Mouse (Mus musculus): ENCODE measurements around the gene Hist1h2bj. TPM values are rescaled to one million over a fixed set of nuclear protein-coding genes. Genes with fewer than 3 reads are reported as not detected.
A peak's percentile ranks its signal among the peaks of the same experiment; 100 is the strongest.

Hist1h2bj gene
- 1 to 10 TPM; 2.4 to 2.7 TPM for total RNA-seq (2021)
- long read RNA-seq, experiment 1: 0 reads
- long read RNA-seq, experiment 2: 0 reads

DNA sequence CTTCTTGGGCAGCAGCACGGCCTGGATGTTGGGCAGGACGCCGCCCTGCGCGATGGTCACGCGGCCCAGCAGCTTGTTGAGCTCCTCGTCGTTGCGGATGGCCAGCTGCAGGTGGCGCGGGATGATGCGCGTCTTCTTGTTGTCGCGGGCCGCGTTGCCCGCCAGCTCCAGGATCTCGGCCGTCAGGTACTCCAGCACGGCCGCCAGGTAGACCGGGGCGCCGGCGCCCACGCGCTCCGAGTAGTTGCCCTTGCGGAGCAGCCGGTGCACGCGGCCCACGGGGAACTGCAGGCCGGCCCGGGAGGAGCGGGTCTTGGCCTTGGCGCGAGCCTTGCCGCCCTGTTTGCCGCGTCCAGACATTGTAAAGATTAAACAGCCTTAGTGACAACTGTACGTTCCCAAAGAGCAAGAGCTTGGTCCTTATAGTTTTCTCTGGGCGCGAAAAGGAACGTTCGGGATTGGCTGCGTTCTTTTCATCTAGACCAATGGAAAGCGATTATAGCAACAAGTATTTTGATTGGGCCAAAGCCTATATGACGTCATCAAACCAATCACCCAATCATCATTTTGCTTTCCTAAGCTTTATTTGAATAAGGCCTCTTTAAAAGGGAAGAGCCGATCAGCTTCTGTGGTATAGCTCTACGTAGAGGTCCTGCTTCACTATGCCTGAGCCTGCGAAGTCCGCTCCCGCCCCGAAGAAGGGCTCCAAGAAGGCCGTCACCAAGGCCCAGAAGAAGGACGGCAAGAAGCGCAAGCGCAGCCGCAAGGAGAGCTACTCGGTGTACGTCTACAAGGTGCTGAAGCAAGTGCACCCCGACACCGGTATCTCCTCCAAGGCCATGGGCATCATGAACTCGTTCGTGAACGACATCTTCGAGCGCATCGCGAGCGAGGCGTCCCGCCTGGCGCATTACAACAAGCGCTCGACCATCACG lies at the start of gene Hist1h2bj, which contains the start of gene Hist1h2ag:
Gene Hist1h2bj, plus strand, starts transcription at position 647 of the 935 bp plus-strand sequence.
Gene Hist1h2ag, minus strand, starts transcription at position 377 of the 935 bp plus-strand sequence.
- DNase-seq (ENCODE audit: low spot score): peak; percentile 94

DNA sequence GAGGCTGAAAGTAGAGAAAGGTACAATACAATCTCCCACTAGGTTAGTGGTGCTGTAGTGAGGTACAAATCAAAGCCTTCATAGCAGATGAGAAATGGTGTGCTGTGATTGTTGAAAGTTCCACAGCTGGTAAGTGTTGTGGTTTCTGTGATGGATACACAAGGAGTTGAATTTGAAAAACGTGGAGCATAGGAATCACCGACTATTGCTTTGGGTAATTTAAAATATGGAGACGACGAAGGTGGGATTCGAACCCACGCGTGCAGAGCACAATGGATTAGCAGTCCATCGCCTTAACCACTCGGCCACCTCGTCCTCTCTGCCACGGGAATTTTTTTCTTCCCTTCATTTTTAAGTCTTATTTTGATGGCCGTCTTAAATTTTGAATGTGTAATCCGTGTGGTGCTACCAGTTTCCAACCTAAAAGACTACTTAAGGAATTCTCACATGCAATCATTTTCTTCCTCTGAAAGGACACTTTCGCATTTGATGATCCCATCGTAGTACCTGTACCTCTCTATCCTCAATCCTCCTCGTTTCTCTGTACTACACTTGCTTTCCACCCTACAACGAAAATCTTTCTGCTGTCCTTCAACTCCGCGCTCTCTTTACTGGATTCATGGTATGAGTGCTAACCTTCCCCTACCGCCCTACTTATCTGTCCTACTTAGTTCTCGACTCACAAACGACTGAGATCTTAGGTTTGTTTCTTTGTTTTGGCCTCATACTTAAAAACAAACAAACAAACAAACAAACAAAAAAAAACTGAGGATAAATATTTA lies 48.9 kb upstream of the Hist1h2bj start:
- DNase-seq (ENCODE audit: low spot score): no peak

DNA sequence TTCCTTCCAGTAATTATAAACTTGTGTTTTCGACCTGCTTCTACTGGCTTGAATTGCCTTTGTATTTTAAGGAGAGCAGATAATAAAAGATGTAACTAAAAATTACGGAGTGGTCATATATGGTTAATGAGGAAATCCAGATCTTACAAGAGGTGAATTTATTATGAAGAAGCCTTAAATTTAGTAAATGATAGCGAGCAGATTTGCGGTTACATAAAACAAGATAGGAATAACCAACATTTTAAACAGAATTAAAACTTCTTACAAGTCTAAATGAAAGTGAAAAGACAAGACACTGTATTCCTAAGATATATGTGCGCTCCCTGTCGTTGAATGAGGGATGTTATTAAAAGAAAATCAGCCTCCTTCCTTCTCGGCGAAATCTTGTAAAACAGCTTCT lies 48.1 kb upstream of the Hist1h2bj start:
- no peak for DNase-seq (ENCODE audit: low spot score)

DNA sequence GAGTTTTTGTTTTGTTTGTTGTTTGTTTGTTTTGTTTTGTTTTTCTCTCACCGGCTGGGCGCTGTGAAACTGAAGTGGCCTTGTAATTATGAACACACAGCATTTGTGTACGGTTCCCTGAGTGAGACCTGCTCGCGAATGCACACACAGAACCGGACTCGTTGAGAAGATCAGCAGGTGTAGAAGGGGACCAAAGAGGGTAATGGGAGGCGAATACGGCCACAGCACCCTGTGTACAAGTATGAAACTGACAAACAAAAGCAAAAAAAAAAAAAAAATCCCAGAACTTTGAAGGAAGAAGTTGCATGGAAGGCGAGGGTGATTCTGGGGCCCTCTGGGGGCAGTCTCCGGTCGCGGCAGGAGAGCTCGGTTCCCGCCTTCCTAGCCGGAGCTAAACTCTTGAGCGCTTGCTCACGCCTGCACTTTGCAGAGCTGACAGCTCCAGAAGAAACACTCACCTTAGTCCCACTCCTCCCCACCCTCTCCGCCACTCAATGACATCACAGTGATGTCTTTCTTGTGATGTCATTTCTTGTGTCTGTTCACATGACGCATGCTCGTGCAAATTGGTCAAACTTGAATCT lies 47.6 kb upstream of the Hist1h2bj start:
- DNase-seq (ENCODE audit: low spot score): no peak

DNA sequence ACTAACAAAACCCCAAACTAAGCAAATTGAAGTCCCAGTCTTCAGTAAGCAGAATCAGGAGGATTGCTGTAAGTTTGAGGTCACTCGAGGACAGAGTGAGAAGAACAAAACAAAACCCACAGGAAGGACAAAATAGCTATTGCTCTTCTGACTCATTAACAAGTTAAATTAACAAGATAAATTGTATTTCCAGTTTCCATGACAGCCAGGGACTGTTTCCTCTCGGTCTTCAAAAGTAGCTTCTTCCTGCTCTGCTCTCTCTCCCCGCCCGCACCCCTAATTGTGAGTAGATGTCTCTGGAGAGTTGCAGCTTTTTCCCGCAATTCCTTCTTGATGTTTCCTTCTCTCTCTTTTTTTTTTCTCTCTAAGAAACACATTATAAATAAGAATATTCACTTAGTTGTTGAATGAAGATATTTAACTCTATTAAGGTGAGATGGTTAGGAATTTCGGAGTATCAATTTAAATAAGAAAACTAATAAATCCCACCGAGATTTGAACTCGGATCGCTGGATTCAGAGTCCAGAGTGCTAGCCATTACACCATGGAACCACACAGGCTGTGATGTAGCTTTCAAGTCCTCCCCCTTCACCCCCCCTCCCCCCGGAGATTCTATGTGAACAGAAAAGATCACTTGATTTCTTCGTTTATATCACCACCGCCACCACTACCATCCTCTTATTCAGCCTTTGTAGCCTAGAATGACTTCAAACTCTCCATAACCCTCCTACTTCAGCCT lies 46.7 kb upstream of the Hist1h2bj start:
- DNase-seq (ENCODE audit: low spot score): no peak

DNA sequence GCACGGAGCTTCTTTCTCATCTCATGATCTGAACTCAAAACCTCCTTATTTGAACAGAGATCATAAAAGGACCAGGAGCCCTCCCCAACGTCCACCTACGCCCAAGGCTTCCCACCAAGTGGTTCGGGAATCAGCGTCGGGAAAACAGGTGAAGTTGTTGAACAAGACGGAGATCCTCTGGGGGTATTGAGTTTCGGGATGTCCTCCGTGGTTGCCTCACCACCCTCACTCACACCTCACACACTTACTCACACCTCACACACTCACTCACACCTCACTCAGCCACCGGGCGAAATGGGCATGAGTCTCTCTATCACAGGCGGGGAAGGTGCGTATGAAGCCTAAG lies 46.2 kb upstream of the Hist1h2bj start:
- DNase-seq (ENCODE audit: low spot score): no peak

DNA sequence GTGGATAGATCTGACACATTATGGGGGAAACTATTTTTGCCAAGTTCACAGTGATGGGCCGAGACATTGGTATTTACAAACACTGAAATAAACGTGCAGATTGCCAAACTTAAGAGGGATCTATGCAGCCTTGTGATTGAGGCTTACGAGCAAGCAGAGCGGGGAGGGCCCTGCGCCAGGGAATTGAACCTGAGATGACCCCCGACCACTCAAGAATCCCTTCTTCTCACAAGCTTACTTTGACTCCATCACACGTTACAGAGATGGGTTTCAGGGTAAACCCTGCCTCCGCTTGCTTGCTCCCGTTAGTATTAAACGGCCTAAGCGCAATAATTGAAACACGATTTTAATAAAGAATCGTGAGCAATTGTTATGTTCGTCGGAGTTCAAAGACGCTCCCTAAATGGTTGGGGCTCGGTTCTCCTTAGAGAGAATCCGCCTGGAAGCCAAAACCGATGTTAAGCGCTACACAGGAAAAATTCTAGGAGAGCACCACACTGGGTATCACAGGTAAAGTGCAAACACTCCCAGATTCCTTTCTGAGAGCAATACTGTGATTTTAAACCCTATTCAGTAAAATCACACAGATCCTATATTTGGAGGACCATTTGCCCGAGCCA lies 45.7 kb upstream of the Hist1h2bj start:
- no peak for DNase-seq (ENCODE audit: low spot score)

DNA sequence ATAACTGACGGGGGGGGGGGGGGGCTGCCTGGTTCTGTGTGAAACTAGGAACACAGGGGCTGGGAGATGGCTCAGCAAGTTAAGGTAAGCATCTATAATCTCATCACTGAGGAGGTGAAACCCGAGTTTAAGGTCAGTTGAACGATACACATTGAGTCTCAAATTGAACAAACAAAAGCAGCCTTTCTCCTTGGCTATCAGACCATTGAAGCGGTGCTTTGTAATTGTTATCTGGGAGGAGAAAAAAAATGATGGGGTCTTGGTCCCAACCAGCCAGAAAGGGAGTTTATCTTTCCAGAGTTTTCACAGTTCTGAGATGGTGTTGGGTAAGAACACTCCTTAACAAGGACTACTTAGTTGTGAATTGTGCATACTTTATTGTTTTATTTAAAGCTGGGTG lies 45.2 kb upstream of the Hist1h2bj start:
- DNase-seq (ENCODE audit: low spot score): no peak

DNA sequence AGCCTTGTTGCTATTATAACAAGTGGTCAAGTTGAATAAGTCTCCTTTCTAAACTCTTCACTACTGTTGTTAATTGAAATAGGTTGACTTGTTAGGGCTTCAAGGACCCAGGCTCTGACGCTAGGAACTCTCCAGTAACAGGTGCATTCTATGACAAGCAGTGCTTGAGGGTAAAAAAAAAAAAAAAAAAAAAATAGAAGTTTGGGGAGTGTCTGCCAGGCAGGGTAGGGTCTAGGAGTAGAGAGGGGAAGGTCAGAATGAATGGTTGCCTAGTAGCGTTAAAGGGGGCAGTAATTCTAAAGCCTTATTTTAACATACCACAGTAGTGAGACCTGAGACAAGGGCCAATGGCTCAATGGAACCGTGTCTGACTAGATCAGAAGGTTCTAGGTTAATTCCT lies 44.6 kb upstream of the Hist1h2bj start:
- DNase-seq (ENCODE audit: low spot score): no peak

DNA sequence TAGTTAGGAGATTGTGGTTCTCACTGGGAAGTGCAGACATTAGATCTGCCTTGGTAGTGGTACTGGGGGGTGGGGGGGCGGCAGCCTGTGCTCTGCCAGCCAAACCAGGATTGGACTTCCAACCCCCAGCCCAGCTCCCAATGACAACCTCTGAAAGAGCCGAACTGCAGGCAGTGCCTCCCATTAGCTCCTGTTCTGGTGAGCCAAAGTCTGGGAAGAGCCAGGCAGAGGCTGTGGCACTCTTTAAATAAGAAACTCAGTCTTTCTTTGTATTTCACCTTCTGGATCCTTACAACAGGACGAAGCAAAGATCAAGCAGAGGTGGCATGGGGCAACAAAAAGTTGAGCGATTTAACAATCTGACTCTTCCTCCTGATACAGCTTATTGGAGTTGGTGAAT lies 43.9 kb upstream of the Hist1h2bj start:
- DNase-seq (ENCODE audit: low spot score): no peak

DNA sequence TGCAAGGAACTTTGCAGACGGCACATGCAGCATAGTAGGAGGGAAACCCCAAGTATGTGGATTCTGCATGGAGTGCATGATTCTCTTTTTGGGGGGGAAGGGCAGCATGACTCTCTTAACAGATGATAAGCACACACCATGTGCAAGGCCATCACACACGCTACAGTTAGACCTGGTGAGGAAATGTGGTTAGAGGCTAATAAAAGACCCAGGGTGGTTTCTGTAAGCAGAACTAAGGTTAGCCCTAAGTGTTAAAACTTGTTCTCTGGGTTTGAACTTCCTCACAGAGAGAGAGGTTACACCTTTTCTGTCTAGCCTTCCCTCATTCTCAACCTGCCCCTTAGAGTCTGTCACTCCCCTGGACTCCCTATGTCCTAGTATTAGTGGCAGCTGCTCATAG lies 41.7 kb upstream of the Hist1h2bj start:
- DNase-seq (ENCODE audit: low spot score): no peak

DNA sequence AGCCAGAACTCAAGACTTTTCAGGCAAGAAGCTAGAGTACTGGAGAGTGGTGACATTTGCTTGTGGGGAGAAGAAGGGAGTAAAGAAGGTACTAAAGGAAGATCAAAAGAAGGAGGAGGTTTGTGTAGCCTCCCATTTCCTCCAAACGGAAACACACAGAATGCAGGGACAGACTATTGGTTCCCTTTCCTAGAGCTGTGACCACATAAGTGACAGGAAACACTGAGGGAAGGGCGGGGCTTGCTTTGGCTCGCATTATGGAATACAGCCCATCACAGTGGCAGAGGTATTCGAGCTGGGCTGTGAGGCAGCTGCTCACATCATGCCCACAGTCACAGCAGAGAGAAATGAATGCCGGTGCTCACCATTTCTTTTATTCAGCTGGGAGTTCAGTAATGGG lies 41.2 kb upstream of the Hist1h2bj start:
- DNase-seq (ENCODE audit: low spot score): no peak

DNA sequence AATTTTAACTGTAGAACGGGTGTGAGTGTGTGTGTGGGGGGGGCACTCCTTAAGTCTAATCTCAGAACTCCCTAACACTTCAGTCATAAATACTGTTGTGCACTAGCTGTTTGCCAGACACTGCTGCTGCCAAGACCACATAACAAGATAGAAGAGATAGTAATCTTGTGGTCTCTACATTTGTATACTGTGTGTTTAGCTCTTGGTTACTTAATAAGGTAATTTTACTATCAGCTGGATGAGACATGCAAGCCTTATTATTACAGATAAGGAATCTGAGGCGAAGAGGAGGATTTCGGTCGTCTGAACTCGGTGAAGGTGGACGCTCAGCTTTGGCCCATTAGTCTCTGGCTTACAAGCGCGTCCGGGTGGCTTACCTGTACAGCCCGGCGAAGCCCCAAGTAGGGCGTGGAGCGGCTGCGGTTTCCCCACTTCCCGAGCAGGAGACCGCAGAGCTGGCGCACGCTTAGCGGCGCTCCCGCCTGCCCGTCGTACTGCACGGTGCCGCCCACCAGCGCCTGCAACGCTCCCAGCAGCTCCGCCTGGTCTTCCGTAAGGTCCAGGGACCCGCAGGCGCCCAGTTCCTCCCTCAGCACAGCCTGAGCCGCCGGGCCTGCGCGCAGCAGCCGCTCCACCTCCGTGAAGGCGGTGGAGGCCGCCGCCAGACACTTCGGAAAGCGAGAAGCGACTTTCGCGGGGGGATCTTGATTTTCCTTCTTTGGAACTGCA lies 37.2 kb upstream of the Hist1h2bj start:
- DNase-seq (ENCODE audit: low spot score): no peak

DNA sequence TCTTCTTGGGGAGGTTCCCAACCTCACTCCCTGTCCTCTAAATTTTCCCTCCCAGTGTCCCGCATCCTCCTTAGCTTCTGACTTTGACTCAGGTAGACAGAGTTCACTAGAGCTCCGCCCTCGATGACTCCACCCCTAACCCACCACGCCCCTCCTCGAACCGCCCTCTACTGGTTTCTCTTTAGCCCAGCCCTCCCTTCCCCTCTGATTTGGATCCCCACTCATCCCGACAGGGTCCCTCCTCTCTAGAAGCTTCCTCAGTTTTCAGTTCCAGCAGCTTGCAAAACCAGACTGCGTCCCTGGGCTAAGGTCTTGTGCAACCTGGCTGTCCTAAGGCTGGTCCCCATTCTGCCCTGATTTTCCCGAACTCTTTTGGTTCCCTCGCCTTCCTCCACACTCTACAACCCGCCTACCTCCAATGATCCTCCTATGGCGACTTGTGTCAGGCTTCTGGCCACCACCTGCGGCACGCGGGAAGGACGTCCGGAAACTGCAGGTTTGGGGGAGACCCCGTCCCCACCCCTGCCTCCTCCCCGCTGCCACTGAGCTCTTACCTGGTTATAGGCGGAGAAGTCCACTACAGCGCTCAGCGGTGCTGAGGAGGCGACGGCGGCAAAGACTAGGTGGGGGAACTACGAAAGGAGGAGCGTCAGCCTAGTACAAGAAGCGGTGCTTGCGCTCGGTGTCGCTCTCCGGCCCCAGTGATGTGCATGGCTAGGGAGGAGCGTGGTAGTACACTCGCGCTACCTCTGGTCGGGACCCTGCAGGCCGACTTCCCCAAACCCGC lies 36.5 kb upstream of the Hist1h2bj start:
- peak; percentile 42 for DNase-seq (ENCODE audit: low spot score)

DNA sequence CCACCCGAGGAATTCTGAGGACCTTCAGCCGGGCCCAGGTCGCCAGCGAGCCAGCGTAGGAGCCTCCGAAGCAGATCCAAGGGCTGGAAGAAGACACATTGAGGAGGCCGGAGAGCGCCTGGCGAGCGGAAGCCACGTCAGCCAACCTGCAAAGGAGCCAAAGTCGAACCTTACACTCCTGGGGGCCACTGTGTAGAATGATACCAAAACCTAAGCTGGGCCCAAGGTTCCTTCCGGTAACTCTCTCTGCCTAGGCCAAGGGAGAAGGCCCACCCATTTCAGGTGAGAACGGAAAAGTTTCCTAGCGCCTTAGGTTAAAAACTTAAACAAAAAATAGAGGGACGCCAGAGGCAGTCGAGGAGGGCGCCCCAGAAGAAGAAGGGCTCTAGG lies 35.9 kb upstream of the Hist1h2bj start:
- no peak for DNase-seq (ENCODE audit: low spot score)

DNA sequence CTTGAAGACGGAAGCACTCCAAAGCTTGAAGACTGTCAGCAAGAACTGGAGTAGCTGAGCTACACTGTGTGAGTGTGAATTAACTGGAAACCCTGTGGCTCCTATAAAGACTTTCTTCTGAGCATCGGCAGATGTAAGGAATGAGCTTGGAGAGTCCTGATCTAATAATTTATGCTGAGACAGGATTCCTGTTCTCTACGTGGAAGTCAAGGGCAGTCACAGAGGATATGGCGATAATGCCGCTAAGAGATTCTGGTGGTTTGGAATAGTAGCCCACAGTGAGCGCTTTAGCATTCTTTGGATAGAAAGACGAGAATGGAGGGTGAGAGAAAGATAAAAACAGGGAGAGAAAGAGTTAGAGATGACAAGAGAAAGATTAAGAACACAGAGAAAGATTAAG lies 35.1 kb upstream of the Hist1h2bj start:
- DNase-seq (ENCODE audit: low spot score): no peak

DNA sequence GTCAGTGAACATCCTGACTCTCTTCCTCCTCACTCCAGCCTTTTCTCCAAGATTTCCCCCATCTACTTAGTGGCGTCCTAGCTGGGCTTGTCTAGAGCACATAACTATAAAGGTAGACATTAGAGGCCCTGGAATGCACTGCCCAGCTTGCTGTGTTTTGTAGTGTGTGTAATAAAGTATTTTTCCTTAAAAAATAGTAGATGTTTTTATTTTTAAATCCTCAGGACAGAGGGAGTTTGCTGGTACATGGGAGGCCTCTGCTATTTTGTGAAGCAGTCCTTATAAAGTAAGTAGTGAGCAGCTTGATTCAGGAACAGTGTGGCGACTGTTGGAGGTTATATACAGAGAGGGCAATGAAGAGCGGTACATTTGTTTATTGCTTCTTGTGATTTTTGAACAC lies 34.3 kb upstream of the Hist1h2bj start:
- no peak for DNase-seq (ENCODE audit: low spot score)

DNA sequence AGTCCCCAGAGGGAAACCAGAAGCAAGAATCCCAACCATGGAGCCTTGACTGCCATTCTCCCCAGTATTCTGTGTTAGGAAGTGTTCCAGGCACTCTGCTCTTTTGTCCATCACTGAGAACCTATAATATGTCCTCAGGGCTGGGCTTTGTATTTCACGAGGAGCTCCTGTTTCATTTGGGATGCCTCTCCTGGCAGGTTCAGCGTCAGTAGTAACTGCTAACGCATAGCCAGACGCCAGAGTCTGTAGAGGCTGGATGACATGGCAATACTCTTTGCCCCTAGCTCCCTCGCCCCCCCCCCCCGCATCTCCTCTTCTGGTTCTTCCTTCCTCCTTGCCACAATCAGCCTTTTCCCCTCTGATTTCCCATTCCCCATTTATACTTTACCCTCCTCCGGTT lies 33.4 kb upstream of the Hist1h2bj start, which contains the start of gene Prss16:
Gene Prss16, minus strand, starts transcription at position 101 of the 400 bp plus-strand sequence.
- DNase-seq (ENCODE audit: low spot score): no peak

DNA sequence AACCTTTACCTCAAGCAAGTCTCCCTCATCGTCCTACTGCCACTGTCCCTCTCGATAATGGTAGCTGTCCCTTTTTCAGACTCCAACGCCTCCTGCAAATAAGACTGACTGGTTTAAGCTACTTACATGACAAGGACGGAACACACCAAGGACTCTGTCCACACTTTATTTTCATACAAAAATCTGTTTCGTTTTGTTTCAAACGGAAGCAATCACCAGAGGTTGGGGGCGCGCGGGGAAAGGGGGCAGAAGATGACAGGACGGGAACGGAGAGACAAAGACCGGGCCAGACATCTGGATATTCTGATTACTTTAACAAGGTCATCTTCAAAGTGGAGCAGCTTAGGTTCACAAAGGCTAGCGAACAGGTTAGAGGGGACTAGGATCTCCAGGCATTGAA lies 29.3 kb upstream of the Hist1h2bj start:
- DNase-seq (ENCODE audit: low spot score): no peak
